Mouse (Mus musculus) intestine, postnatal 0 days (tissue): ENCODE measurements around the gene Hadhb. TPM values are rescaled to one million over a fixed set of nuclear protein-coding genes. Genes with fewer than 3 reads are reported as not detected.

Experiments
- ATAC-seq: fragments of 200-750 bp; cut with Nextera tagmentation; 2 replicates; pipeline ENCODE4 v1.8.0; 2017; ENCODE audit warnings: mild to moderate bottlenecking, moderate TSS enrichment, moderate library complexity
- H3K27ac ChIP-seq: fragments of 300-500 bp; sonication (generic); 2 replicates; pipeline ENCODE4 v1.5.1; 2014; ENCODE audit warnings: mild to moderate bottlenecking, low read depth, low read length, moderate library complexity
- H3K27me3 ChIP-seq: fragments of 300-500 bp; sonication (generic); replicated peaks from 2 replicates; pipeline ENCODE4 v1.6.1; 2014; ENCODE audit warnings: low read length, mixed read lengths; ENCODE audit not compliant: control insufficient read depth, insufficient read depth
- H3K36me3 ChIP-seq: fragments of 300-500 bp; sonication (generic); 2 replicates; pipeline ENCODE4 v1.6.1; 2014; ENCODE audit warnings: mild to moderate bottlenecking, moderate library complexity; ENCODE audit not compliant: control insufficient read depth, insufficient read depth
- H3K4me1 ChIP-seq: fragments of 300-500 bp; sonication (generic); replicated peaks from 2 replicates; pipeline ENCODE4 v1.6.1; 2014; ENCODE audit warnings: antibody characterized with exemption, low read length, mixed read lengths; ENCODE audit not compliant: control insufficient read depth, insufficient read depth
- H3K4me2 ChIP-seq: fragments of 300-500 bp; sonication (generic); replicated peaks from 2 replicates; pipeline ENCODE4 v1.6.1; 2014; ENCODE audit warnings: low read depth, mild to moderate bottlenecking, moderate library complexity
- H3K4me3 ChIP-seq: fragments of 300-500 bp; sonication (generic); 2 replicates; pipeline ENCODE4 v1.5.1; 2014; ENCODE audit warnings: low read depth, low read length
- H3K9ac ChIP-seq: fragments of 300-500 bp; sonication (generic); 2 replicates; pipeline ENCODE4 v1.6.1; 2014; ENCODE audit warnings: mild to moderate bottlenecking, low read depth, low read length
- H3K9me3 ChIP-seq: fragments of 300-500 bp; sonication (generic); 2 replicates; pipeline ENCODE4 v1.6.1; 2016; ENCODE audit warnings: mixed run types; ENCODE audit not compliant: control insufficient read depth
- CTCF ChIP-seq: sonication (generic); IDR thresholded peaks from 2 replicates; pipeline ENCODE4 v1.5.1; 2016; ENCODE audit warnings: low read depth, mild to moderate bottlenecking, control low read depth, antibody characterized with exemption, moderate library complexity
- WGBS: fragments of 180-500 bp; shearing (Covaris S2); extraction: QIAGEN DNeasy Blood & Tissue Kit; methylation state at CpG from one replicate; pipeline ENCODE4 v1.1.7; 2014; 5-methylcytosine and 5-hydroxymethylcytosine counted together
- microRNA counts: library from miRNA; unstranded; fragments of <30 nt; microRNA quantifications from one replicate; lab custom pipeline; 2016
- microRNA-seq: library from miRNA; unstranded; fragments of <30 nt; microRNA quantifications from one replicate; pipeline ENCODE4, GENCODE M21; 2016
- polyA plus RNA-seq: library from polyadenylated mRNA; unstranded; fragments of >200 nt; fragmentation: Nextera tagmentation; extraction: Ambion mirVana; gene quantifications from 2 replicates; pipeline ENCODE4 v1.2.1, GENCODE M21; 2015

The Hadhb gene
- polyA plus RNA-seq, 1 experiment from 2014 or later = 420 TPM

GRCm38 (mm10) chr5:30230901-30231300, 75.9 kb downstream of the Hadhb start:
- Histone ChIP-seq H3K27ac (peak overlapping the region; percentile 35; the same call in 1 of the 2 replicates), H3K36me3 (no peaks in the 10 kb centered on the region), H3K4me3 (no peak overlapping the region), H3K9ac (no peak overlapping the region), H3K9me3 (no peaks in the 10 kb centered on the region), H3K4me1 (peaks cover 2% of the 10 kb centered on the region), H3K4me2 (no peak overlapping the region), H3K27me3 (no peaks in the 10 kb centered on the region)
- 72% methylated on average over 4 of the region's 4 CpGs for WGBS
- no peak for ATAC-seq
- TF ChIP-seq CTCF = peak; percentile 74

DNA sequence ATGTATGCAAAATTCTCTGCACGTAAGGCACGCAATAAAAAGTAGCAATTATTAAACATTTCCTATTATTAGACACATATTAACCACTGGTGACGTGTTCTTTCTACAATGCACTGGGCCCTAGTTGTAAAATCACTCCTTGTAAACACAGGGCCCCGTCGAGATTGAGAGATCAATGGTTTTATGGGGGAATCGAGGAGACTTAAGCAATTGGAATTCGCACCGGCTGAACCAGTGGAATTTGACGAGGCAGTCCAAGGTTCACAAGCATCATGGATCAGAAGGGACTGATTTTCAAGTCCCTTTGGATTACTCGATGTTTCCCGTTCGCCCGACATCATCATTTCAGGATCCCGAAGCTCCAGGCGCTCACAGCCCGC, 76.8 kb downstream of the Hadhb start:
- peak overlapping the region; percentile 86 for H3K4me3 ChIP-seq
- H3K27ac ChIP-seq = peak overlapping the region; percentile 96
- peaks cover 4% of the 10 kb centered on the region for H3K4me1 ChIP-seq
- no peaks in the 10 kb centered on the region for H3K27me3 ChIP-seq
- WGBS = 14% methylated on average over 16 of the region's 16 CpGs
- H3K36me3 ChIP-seq = no peaks in the 10 kb centered on the region
- H3K4me2 ChIP-seq = peak overlapping the region; percentile 83
- ATAC-seq = peak; percentile 91
- no peak for TF ChIP-seq CTCF
- H3K9ac ChIP-seq = peak overlapping the region; percentile 88
- no peaks in the 10 kb centered on the region for H3K9me3 ChIP-seq

DNA sequence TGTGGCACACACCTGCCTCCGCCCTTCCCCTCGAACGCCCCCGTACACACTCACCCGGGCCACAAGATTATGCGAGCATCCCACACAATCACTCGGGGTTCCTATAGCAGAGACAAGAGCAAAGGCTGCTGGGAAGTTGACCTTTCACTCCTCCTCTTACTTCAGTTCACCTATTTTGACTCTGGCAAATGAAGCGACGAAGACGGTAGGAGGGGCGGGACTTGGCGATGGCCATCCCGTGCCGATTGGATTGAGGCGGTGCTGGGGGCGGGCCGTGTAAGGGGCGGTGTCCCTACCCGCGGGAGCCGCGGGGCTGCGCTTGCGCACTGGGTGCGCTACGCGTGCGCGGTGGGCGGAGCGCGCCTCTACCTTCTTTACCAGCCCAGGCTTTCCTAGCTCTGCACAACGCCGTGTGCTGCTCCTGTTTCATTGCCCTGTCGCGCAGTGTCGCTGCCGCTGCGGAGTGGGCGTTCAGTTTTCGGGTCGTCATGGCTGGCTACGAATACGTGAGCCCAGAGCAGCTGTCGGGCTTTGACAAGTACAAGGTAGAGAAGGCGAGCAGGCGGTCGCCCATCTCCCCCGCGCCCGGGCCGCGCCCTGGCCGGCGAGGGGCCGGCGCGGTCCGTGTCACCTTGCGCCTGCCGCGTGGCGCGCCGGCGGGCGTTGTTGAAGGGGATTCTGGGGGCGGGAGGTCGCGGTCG, 77.4 kb downstream of the Hadhb start, which contains the start of gene Selenoi:
Gene Selenoi (plus strand): TSS at position 311 of the 701 bp plus-strand sequence.
- Histone ChIP-seq H3K4me3 (peak within 1 kb of the TSS; percentile 86), H3K27ac (peak within 1 kb of the TSS; percentile 96), H3K4me1 (peaks cover 4% of the 10 kb centered on the region), H3K4me2 (peak within 1 kb of the TSS; percentile 83), H3K27me3 (no peaks in the 10 kb centered on the region), H3K9ac (peak within 1 kb of the TSS; percentile 88), H3K36me3 (no peaks in the 10 kb centered on the region), H3K9me3 (no peaks in the 10 kb centered on the region)
- WGBS = 1% methylated on average over 71 of the region's 71 CpGs
- ATAC-seq = peak; percentile 96
- TF ChIP-seq CTCF = peak; percentile 23; the same call in 1 of the 2 replicates

- Histone ChIP-seq H3K36me3 (no peaks in the 10 kb centered on the region), H3K27me3 (no peaks in the 10 kb centered on the region), H3K27ac (peak overlapping the region; percentile 96), H3K4me2 (peak overlapping the region; percentile 83), H3K4me3 (peak overlapping the region; percentile 86), H3K4me1 (peaks cover 4% of the 10 kb centered on the region), H3K9me3 (no peaks in the 10 kb centered on the region), H3K9ac (peak overlapping the region; percentile 88)
- no peak for TF ChIP-seq CTCF
- ATAC-seq = no peak
- WGBS = 2% methylated on average over 15 of the region's 15 CpGs
Observed at GRCm38 (mm10) chr5:30233042-30233441, 78.0 kb downstream of the Hadhb start.

DNA sequence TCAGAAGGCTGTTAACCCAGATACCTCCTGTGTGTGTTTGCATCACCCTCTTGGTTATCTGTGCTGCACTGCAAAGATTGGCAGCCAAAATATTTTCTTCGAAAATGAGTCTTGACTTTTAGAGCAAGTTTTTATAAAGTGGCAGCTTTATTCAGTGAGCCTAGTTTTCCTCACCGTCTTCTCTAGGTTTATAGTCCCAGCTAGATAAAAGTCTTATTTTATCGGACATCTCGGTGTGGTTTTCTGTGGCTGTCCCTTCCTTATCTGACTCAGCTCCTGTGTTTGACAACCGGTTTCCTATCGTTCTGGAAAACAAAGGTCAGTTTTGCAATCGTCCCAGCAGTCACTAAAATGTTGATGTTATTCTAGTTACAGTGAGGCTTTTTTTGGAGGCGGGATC, 78.9 kb downstream of the Hadhb start:
- ATAC-seq = no peak

More for the DNA sequence above, 78.9 kb downstream of the Hadhb start:
- H3K9ac ChIP-seq = peak overlapping the region; percentile 88; the same call in 1 of the 2 replicates
- peak overlapping the region; percentile 83 for H3K4me2 ChIP-seq
- H3K4me1 ChIP-seq = peaks cover 4% of the 10 kb centered on the region
- WGBS = 24% methylated on average over 8 of the region's 8 CpGs
- no peaks in the 10 kb centered on the region for H3K27me3 ChIP-seq
- H3K9me3 ChIP-seq = no peaks in the 10 kb centered on the region
- peak overlapping the region; percentile 96; the same call in 1 of the 2 replicates for H3K27ac ChIP-seq
- no peaks in the 10 kb centered on the region for H3K36me3 ChIP-seq
- no peak for TF ChIP-seq CTCF
- peak overlapping the region; percentile 86 for H3K4me3 ChIP-seq

MicroRNAs within 50 kb of the gene (microRNA counts, 519-probe panel; counts per million panel counts)
- 1,939 counts per million, percentile 12 among the panel's probes with 10 or more counts for microRNA mmu-miR-1960 (lab: Ali Mortazavi, UCI)

Small RNA genes within 50 kb of the gene (microRNA-seq; reads per million reads assigned to microRNA genes)
- not detected for gene Mir1960

Other genes starting within 250 kb of the Hadhb start
- gene Il6, start 142.1 kb upstream of the Hadhb start, polyA plus RNA-seq = 0.17 and 0.34 TPM in 2 replicates
- gene Tyms, start 81.6 kb upstream of the Hadhb start, polyA plus RNA-seq = 78.7 and 80.9 TPM in 2 replicates
- 0.20 TPM in 2 replicates for gene Garem2, start 50.1 kb upstream of the Hadhb start, polyA plus RNA-seq
- not detected in 2 replicates for gene 3110082J24Rik, start 49.2 kb upstream of the Hadhb start, polyA plus RNA-seq
- 301 and 307 TPM in 2 replicates for gene Hadha, start 86 bp upstream of the Hadhb start, polyA plus RNA-seq
- 0.07 TPM in 1 of 2 replicates, not detected in the other for gene Adgrf3, start 50.5 kb downstream of the Hadhb start, polyA plus RNA-seq
- 66.2 and 78.5 TPM in 2 replicates for gene Selenoi, start 77.3 kb downstream of the Hadhb start, polyA plus RNA-seq
- 0.72 and 1.1 TPM in 2 replicates for gene Drc1, start 126.1 kb downstream of the Hadhb start, polyA plus RNA-seq